ENCODE assay signal across 8 mouse cellular contexts in genomic region chr13:109685296-109686115, GRCm38 (mm10).
DNase-seq lines count a peak whose midpoint lies in the region; ATAC-seq and TF ChIP-seq lines count a peak whose summit lies in the region.

No protein-coding gene starts in this region.

- peak overlapping the region; percentile 65 for H3K4me2 ChIP-seq in hindbrain, postnatal 0 days (ENCODE audit: low read depth, low read length)
- peak overlapping the region; percentile 83 for H3K4me2 ChIP-seq in limb, embryonic 11.5 days (ENCODE audit: low read depth, severe bottlenecking)
- H3K4me2 ChIP-seq in midbrain, embryonic 11.5 days, result peak overlapping the region; percentile 73

- DNase-seq in left cerebral cortex, adult 18-20 months (ENCODE audit: low spot score in 2 of 2), result peak; percentile 44 to 56
- DNase-seq in left cerebral cortex, adult 11 months (ENCODE audit: low spot score), result no peak
- DNase-seq in embryo, embryonic 10 days (ENCODE audit: low spot score), result peak; percentile 77
- peak; percentile 47 for DNase-seq in gastrocnemius, postnatal 10 days
- peak; percentile 55 for DNase-seq in hindbrain, postnatal 0 days (ENCODE audit: low spot score)
- peak; percentile 68 for DNase-seq in limb, embryonic 11.5 days (ENCODE audit: low spot score)
- DNase-seq in midbrain, embryonic 11.5 days (ENCODE audit: low spot score, missing footprints), result peak; percentile 96
- peak; percentile 55 for DNase-seq in spleen, adult 12 weeks (ENCODE audit: low spot score)

- no peaks in the 10 kb centered on the region for H3K9me3 ChIP-seq in hindbrain, postnatal 0 days (ENCODE audit: low read length)
- no peaks in the 10 kb centered on the region for H3K9me3 ChIP-seq in limb, embryonic 11.5 days (ENCODE audit: control insufficient read depth, low read length)
- no peaks in the 10 kb centered on the region for H3K9me3 ChIP-seq in midbrain, embryonic 11.5 days (ENCODE audit: control insufficient read depth, low read length)

- H3K27me3 ChIP-seq in hindbrain, postnatal 0 days (ENCODE audit: insufficient read depth, low read length), result no peaks in the 10 kb centered on the region
- no peaks in the 10 kb centered on the region for H3K27me3 ChIP-seq in limb, embryonic 11.5 days (ENCODE audit: control insufficient read depth, insufficient read depth, low read length)
- H3K27me3 ChIP-seq in midbrain, embryonic 11.5 days (ENCODE audit: control insufficient read depth, insufficient read depth, low read length), result no peaks in the 10 kb centered on the region

- H3K9ac ChIP-seq in hindbrain, postnatal 0 days (replicated peaks; ENCODE audit: low read length), result peak overlapping the region; percentile 39
- peak overlapping the region; percentile 62 for H3K9ac ChIP-seq in limb, embryonic 11.5 days (ENCODE audit: low read length)
- peak overlapping the region; percentile 75 for H3K9ac ChIP-seq in midbrain, embryonic 11.5 days (ENCODE audit: low read length)

- 2% methylated on average over 29 of the region's 29 CpGs for WGBS in hindbrain, postnatal 0 days
- WGBS in limb, embryonic 11.5 days, result under 1% methylated on average over 29 of the region's 29 CpGs
- under 1% methylated on average over 28 of the region's 29 CpGs for WGBS in midbrain, embryonic 11.5 days

- ATAC-seq in hindbrain, postnatal 0 days, result peak; percentile 55
- ATAC-seq in limb, embryonic 11.5 days (ENCODE audit: insufficient number of reproducible peaks, low FRiP score, low TSS enrichment, low read depth), result peak; percentile 55; the same call in 1 of the 2 replicates
- ATAC-seq in midbrain, embryonic 11.5 days (ENCODE audit: low FRiP score), result peak; percentile 75

- H3K4me3 ChIP-seq in hindbrain, postnatal 0 days (ENCODE audit: low read length), result peak overlapping the region; percentile 41
- peak overlapping the region; percentile 44 for H3K4me3 ChIP-seq in limb, embryonic 11.5 days (ENCODE audit: low read depth, low read length)
- H3K4me3 ChIP-seq in midbrain, embryonic 11.5 days (ENCODE audit: low read depth, low read length), result peak overlapping the region; percentile 39

- peak overlapping the region; percentile 23; the same call in 1 of the 2 replicates for H3K27ac ChIP-seq in hindbrain, postnatal 0 days
- peak overlapping the region; percentile 80 for H3K27ac ChIP-seq in limb, embryonic 11.5 days (replicated peaks; ENCODE audit: low read depth, low read length)
- H3K27ac ChIP-seq in midbrain, embryonic 11.5 days (ENCODE audit: low read depth, low read length), result peak overlapping the region; percentile 59

- no peaks in the 10 kb centered on the region for H3K36me3 ChIP-seq in hindbrain, postnatal 0 days (ENCODE audit: insufficient read depth, low read length)
- no peaks in the 10 kb centered on the region for H3K36me3 ChIP-seq in limb, embryonic 11.5 days (ENCODE audit: control insufficient read depth, insufficient read depth, low read length)
- no peaks in the 10 kb centered on the region for H3K36me3 ChIP-seq in midbrain, embryonic 11.5 days (ENCODE audit: control insufficient read depth, insufficient read depth, low read length)

- H3K4me1 ChIP-seq in hindbrain, postnatal 0 days (ENCODE audit: insufficient read depth, low read length), result no peaks in the 10 kb centered on the region
- 0 out of 2 replicates have a peak, but pooled peaks cover 2% of the 10 kb centered on the region for H3K4me1 ChIP-seq in limb, embryonic 11.5 days (ENCODE audit: control insufficient read depth, insufficient read depth, low read length)
- H3K4me1 ChIP-seq in midbrain, embryonic 11.5 days (ENCODE audit: control insufficient read depth, insufficient read depth, low read length), result peaks cover 8% of the 10 kb centered on the region; the same call in 1 of the 2 replicates

- TF ChIP-seq CTCF in hindbrain, postnatal 0 days (IDR thresholded peaks at IDR 0.05; ENCODE audit: low read depth), result peak; percentile 22; the same call in 1 of the 2 replicates

Comparison
In these comparisons a context has a peak if more than half of its experiments do, and no peak if none do; other contexts are left out.
1. H3K27ac ChIP-seq: peak in every context shown above with its lines; median percentile 80 in limb, embryonic 11.5 days; 59 in midbrain, embryonic 11.5 days; 23 in hindbrain, postnatal 0 days.